Mouse (Mus musculus) left cerebral cortex, adult 8-10 months (tissue): ENCODE results near the gene Arap2. TPM values are rescaled to one million over a fixed set of nuclear protein-coding genes. Genes with fewer than 3 reads are reported as not detected.
A peak's percentile ranks its signal among the peaks of the same experiment; 100 is the strongest.
"Not testable (repeated sequence)": the region's sequence is repeated elsewhere in the genome, so short reads cannot be mapped to it uniquely, and the experiment has no call there.

Experiments used
- DNase-seq, 2 experiments: peaks; one replicate each; pipeline ENCODE4 v3.0.0; 2022; ENCODE audit warnings: low spot score in 2 of 2
- total RNA-seq, 4 experiments: library from RNA; stranded (reverse); gene quantifications; 2 replicates each; pipeline ENCODE4 v1.2.4; 2022

Arap2 gene
- total RNA-seq, 4 experiments from 2014 or later, result 71.7 to 79.5 (median 77.5) TPM

DNA sequence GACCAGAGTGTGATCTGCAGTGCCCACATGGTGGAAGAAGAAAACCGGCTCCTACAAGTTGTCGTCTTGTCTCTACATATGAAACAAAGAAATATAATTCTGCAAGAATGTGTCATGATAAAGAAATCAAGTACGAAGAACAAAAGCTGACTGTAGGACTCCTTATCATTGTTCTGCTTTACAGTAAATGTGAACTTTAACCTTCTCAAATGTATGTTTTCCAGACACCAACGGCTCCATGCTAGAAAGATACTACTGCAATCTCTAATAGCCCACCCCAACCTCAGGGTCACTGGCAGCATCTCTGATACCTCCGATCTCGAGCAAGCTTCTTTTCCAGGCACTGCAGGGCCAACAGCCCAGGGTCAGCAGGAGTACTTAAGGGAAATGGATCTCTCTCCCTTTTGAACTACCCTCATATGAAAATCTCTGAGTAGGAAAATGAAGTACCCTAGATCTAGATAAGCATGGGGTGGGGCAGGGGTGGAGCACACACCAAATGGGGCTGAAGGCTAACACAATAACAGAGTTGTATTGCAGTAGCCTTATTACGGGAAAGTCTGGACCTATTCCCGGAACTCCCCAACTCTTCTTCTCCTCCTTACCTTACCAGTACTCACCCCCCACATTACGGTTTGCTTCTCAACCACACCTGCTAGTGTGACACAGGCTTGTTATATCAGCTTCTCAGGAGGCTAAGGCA, 22.6 kb downstream of the Arap2 start:
- DNase-seq, result no peak

DNA sequence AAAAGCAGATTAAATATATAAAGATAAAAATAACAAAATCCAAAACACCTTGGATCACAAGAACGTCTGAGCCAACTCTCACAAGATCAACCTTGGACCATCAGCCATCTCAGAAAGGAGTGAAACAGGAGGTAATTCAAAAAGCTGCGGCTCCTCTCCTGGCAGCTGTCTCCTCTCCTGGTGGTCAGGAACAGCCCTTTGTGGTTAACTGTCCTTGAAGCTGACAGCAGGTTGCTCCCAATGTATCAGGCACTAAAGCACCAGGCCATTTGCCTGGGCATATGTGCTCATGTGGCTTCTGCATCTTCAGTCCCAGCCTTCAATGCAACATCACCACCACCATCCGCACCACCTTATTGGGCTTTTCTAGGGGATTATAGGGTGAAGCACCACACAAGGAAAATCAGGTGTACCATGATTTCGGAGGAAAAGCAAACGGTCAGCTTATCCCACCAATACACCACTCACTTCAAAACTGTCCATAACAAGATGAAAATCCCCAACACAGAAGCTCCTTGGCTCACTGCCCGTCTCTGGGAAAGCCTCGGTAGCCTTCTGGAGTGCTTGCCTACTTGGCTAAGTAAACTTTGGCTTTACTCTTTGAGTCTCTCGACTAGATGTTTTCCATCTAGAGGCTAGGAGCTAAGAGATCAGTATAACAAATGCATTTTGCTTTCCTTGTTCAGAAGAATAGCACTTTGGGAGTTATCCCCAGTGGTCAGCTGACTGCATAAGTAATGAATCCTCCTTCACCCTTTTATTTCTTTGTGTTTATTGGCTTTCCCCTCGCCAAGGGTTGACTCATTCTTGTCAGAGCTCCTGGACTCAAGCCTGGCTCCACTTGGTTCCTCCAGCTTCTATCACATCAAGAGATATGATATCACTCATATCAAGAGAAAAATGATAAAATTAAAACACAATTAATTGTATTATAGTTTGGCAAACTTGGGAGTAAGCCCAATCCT, 26.2 kb downstream of the Arap2 start:
- DNase-seq, result no peak

DNA sequence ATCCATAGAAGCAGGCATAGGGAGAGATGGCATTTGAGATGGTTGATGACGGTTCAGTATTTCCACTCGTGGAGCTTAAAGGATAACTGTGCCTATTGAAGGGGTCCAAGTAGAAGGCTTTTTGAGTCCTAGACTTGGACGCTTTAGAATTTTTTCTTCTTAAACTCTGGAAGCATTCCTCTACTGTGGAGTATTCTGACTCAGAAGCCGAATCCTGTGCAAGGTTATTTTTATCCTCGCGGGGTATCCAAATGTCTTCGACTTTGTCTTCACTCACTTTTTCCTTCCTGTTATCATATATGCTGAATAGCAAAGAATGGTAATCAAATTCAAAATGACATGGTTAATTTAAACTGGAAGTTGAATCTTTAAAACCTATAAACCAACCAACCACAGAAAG, 35.4 kb downstream of the Arap2 start:
- not testable (repeated sequence) for DNase-seq

DNA sequence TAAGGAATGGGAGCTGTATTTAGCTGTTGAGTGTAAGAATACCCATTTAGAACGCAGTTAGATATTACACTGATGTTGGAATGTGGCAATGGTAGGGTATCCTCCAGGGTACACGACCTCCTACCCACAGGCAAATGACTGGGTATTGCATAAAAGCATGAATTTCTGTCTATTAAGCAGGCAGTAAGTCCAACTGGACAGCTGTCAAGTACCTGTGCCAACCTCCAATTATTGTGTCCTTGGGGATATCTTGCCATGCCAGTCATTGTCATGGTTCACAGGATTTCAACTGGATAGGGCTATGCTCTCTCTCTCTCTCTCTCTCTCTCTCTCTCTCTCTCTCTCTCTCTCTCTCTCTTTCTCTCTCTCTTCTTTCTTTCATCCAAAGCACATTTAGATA, 40.4 kb downstream of the Arap2 start:
- no peak for DNase-seq

DNA sequence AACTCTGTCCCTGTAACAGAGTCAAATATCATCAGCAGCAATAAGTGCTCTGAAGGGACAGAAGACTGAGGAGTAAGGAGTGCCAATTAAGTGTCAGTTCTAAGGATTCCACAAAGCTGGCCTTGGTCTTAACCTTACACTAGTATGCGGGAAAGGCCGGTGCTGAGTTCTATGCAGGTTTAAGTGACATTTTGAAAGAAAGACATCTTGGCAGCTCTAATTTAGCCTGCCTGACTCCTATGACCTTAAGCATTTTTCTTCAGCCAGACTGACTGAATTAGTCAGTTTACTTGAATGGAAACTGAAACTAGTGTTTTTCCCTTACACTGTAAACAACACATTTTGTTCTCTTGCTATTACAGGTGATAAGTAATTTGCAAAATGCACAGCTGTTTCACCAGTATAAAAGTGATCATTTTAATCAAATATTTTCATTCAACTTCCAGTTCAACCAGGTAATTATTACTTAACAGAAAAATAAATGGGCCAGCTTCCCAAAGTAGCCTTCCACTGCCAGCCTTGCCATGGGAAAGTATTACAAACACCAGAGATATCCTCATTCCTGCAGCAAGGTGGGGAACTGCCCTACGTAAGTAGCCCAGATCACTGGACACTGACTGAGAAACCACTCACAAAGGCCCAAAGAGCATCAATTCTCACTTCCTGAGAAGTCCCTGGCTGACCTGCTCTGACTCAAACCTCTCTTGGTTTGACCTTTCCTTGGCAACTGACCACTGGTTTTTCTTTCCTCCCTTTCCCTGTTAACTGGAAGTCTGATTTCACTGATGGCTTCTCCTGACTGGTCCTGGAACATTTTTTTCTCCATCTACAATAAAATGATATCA, 42.5 kb downstream of the Arap2 start:
- no peak for DNase-seq

DNA sequence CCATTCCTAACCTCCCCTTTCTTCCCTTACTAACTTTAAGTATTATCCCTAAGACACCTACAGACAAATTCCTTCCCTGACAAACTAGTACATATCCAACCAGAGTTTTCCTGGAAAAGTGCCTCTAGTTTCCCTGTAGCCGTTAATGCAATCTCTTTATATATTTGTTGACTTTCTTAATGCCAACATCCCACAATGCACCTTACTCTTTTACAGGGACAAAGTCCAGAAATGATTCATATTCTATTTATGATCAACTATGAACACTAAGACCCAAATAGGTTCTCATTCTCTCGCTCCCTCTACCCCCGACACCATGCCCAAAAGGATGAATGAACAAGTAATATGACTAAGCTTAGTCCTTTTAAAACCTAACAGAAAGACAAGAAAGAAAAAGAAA, 49.5 kb downstream of the Arap2 start:
- no peak for DNase-seq

DNA sequence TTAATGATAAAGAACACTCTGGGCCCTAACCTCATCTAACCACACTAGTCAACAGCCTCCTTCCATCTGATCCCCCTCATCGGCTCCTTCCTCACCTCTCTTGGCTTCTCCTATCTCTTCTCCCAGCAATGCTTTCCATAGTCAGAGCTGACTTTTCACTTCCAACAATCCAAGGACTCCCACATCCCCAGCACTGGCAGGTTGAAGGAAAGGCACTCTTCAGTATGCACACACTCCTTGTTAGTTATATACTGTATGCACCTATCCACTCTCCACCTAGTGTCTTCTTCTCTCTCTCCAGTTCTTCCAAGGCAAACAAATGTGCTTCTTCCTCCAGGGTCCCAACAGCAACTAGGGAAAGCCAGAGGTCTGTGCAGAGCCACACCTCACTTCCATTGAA, 50.0 kb downstream of the Arap2 start:
- no peak for DNase-seq

DNA sequence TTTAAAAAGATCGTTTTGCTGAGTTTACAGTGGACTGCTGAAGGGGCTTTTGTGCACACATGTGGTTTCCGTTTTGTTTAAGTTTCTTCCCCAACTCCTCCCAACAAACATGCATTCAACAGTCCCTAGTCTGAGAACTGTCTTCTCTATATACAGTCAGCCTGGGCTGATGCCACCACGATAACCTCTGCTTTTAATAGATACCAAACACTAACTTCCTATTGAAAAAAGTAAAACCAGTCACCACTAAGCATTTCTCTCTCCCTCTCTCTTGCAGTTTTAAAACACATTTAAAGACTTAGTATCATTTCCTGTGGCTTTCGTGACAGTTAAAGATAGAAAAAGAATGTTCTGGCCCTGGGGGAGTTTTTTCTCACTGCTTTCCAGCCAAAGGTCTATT, 50.5 kb downstream of the Arap2 start:
- no peak for DNase-seq

DNA sequence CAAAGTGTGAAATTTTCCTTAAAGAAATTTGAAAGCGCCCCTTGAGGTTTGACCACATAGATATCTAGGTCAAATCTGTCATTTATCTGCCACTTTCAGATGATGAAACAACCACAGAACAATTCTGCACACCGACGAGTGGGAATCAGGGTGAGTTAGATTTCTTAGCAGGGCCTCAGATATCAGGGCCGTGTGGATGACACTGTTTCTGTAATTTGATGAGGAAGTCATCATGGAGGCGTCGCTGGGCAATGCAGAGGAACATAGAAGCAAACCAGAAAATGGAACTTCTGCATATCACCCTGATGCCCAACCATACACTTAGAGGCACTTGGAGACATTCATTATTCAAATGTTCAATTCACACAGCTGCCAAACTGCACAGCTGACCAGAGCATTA, 55.0 kb downstream of the Arap2 start:
- DNase-seq, result no peak

DNA sequence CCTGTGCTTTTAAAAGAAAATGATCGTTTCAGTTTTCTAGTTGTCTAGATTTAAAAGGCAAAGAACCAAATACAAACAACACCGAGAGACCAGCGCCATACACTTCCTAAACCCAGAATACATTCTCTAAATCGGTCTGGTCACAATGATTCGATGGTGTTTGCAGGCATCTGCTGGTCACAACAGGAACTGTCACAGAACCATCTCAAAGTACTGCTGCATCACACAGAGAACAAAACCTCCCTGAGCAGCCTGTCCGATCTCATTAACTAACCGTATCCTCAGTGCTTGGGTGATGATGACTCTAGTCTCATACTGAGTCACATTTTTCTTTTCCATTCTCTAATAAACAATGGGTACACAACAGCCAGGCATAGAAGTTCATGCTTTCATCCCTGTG, 59.1 kb downstream of the Arap2 start:
- peak; percentile 30 to 47 for DNase-seq

DNA sequence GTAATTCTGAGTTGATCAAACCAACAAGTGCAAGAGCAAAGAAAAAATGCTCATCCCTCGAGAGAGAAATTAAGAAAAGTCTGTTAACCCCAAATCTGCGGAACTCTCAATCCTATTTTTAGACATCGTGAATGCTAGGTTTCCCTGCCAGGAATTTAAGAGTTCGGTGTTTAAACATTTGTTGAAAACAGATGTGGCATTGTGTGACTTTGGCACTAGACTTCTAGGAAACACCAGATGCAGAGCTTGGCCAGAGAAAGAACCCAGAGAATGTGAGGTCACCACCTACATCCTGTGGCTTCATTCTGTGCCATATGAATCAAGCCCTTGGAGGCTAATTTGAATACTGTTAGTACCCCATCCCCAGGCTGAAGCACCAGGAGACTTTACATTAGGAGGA, 76.0 kb downstream of the Arap2 start:
- no peak for DNase-seq

DNA sequence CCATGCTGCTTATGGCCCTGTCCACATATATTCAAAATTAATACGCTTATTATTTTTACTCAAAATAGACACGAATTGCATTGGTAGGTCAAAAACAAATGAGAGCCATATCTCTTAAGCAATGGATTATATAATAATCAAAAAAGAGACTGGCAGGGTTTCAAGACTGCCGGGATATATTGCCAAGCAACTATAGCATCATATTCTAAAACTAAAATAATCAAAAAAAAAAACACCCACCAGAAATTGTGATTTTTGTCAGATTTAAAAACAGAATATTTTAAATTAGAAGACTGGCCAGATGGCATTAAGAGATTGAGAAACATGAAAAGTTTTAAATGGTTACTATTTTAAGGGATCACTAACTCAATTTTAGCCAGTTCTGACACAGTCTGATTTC, 82.2 kb downstream of the Arap2 start:
- no peak for DNase-seq

DNA sequence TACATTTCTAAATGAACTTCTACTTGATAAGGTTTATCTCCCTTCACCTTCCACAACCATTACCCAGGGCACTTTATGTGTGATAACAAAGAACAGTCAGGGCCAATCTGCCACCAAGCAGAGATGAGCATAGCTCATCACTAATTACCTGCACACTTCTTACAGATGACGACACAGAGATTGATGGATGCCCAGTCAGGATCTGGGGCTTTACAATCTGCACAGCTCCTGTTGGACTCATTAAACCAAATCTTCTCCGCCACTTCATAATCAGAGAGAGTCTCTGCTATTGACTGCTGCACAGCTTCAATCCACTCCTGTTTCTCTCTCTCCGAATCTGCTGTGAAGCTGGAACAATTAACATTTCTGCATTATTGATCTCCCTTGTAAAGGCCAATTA, 82.8 kb downstream of the Arap2 start:
- no peak for DNase-seq

DNA sequence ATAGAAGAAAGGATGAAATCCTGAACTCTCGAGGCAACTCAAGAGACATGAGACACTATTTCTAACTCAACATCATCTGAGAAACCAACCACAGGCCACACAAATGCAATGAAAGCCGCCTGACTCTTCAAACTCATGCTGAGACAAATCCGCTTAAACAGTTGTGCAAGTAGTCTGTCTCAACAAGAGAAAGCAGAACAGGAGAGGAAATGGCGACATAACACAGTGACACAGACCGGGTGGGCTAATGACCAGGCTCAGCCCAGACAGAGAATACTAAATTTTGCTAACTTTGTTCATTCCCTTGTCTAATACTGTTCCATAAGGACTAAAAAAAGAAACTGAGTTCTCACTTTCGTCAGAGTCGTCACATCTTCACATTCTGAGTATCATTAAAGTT, 88.6 kb downstream of the Arap2 start:
- no peak for DNase-seq

DNA sequence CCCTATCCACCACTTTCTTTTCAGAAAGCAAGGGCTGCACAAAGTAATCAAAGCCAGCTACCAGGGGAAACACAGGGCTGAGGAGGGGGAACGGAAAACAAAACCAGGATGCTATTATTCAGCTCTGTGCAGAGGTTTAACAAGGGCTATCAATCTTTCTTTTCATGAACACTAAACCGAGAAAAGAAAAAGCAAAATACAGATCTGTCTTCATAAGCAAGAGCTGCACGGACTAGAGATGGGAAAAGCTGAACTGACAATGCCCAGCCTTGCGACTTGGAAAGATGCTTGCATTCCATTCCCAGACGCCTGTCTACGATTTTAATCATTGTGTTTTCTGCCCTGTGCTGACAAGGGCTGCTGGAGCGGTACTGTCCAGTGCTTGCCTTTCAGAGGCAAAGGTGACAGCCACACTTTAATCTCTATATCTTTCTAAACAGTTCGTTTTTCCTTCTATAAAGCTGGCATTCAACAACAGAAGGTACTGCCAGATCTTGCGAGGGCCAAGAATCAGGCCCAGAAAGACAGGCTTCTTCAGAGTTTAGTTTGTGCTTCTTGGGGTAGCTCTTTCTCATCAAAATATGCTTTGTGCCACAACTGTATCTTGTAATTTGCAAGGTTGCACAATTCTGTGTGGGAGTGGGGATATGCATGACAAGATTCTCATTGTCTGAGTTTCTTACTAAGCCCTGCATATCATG, 93.1 kb downstream of the Arap2 start:
- no peak for DNase-seq

DNA sequence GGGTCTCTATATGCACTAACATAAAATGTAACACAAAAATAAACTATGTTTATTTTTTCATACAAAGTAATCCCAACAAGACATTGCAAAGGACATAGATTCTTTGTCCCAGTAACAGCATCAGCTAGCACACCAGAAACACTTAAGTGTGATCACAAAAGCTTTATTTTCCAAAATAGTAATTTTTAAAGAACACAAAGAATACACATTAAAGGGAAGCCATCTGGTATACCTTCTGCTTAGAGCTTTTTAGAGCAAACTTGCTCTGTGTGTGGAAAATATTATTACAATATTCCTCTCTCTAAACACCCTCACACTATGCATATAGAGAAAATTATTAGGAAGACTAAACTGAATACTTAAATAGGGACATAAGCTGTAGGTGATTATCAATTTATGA, 100.6 kb downstream of the Arap2 start:
- no peak for DNase-seq

DNA sequence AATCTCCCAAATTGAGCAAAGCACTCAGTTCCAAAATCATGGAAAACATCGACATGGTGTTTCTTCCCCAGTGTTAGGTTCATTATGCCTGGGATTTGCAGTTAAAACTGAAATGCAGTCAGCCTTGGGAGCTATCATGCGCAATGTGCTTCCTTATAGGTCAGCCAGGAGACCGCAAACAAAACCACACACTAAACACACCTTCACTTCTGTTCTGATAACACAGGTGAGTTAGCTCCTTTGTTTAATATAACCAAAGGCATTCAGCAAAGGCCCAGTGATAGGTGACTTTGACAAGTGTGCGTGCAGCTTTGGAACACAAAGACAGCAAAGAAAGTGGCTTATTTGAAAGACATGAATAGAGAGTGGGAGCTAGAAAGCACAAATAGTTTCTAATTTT, 101.1 kb downstream of the Arap2 start:
- no peak for DNase-seq

DNA sequence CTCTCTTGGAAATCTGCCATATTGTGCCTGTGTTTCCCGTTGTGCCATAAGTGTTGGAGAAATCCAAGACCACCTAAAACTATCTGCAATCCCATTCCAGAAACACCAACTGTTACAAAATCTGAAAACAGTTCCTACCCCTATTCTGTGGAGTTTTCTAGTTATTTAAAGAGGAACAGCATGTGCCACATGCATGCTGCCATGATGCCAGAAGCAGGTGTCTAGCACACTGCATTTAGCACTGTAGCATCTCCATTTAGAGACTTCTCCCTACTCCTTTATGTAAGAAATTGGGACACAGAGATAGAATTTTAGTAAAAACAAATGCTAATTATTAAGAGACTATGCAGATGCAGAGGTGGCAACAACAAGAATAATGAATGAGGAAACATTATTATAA, 102.8 kb downstream of the Arap2 start:
- peak in 1 of 2 experiments; percentile 47 for DNase-seq

DNA sequence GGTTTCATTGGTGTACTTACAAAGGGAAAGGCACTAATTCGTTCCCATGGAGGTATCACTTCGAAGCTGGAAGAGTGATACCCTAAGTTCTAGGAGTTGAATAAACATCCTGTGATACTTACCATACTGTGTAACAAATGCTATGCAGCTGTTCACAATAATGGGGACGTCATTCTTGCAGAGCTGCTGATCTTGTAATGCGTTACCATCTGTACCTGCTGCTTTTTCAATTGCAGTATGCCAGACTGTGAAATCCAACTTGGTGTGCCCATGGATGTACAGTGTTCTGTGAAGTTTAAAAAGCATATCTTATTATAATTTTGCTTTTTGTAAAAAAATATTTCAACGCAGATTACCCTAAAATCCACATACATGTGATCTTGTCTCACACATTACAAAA, 112.0 kb downstream of the Arap2 start:
- no peak for DNase-seq

DNA sequence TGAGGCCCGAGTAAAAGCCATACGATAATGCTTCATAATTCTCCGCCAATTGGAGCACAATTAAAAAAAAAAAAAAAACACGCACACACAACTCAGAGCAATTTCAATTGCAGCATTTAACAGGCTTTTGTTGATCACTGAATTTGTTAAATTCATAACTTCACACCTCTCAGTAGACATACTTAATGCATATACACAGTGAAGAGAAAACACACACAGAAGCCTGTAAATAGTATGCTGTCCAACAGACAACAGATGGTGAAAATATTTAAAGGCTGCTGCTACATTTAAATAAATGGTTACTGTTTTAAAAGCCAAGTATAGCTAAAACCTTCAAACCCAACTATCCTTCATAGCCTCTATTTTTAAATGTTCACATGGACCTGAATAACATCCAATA, 123.6 kb downstream of the Arap2 start:
- DNase-seq, result no peak

DNA sequence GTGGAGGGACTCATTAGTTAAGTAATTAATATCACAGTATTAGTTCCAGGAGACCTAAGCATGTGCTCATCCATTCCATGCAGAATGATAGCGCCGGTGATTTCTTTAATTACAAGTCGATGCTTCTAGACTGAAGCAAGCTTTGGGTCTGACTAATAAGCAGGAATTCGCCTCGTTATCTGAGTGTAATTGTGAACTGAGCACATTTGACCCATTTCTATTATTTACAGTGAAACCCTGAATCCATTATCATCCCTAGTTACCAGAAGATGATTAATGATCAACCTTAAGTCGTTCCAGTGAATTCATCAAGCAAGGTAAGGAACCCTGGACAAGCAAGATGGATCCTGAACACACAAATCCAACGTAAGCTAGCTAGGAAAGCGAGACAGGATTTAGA, 125.5 kb downstream of the Arap2 start:
- DNase-seq, result no peak
